Mouse (Mus musculus) heart, embryonic 10.5 days (tissue): ENCODE results near the gene AC124108.1. TPM values are rescaled to one million over a fixed set of nuclear protein-coding genes. Genes with fewer than 3 reads are reported as not detected.
A peak's percentile ranks its signal among the peaks of the same experiment; 100 is the strongest.

Experiments
- DNase-seq: peaks from one replicate; pipeline ENCODE4 v3.0.0-alpha.2; 2017; ENCODE audit warnings: low spot score
- H3K27ac ChIP-seq: fragments of 300-500 bp; sonication (generic); 2 replicates; pipeline ENCODE4 v1.5.1; 2016; ENCODE audit warnings: mild to moderate bottlenecking
- H3K27me3 ChIP-seq: fragments of 300-500 bp; sonication (generic); 2 replicates; pipeline ENCODE4 v1.6.1; 2016; ENCODE audit warnings: mild to moderate bottlenecking; ENCODE audit not compliant: poor library complexity, insufficient read depth, severe bottlenecking
- H3K36me3 ChIP-seq: fragments of 300-500 bp; sonication (generic); 2 replicates; pipeline ENCODE4 v1.6.1; 2016; ENCODE audit warnings: mild to moderate bottlenecking, moderate library complexity
- H3K4me1 ChIP-seq: fragments of 300-500 bp; sonication (generic); 2 replicates; pipeline ENCODE4 v1.6.1; 2016; ENCODE audit warnings: mild to moderate bottlenecking
- H3K4me3 ChIP-seq: fragments of 300-500 bp; sonication (generic); 2 replicates; pipeline ENCODE4 v1.5.1; 2016; ENCODE audit warnings: mild to moderate bottlenecking, moderate library complexity
- H3K9me3 ChIP-seq: fragments of 300-500 bp; sonication (generic); 2 replicates; pipeline ENCODE4 v1.6.1; 2016; ENCODE audit warnings: mild to moderate bottlenecking, moderate library complexity
- WGBS: fragments of 180-500 bp; shearing (Covaris S2); methylation state at CpG from one replicate; pipeline ENCODE4 v1.1.7; 2016; 5-methylcytosine and 5-hydroxymethylcytosine counted together
- polyA plus RNA-seq: library from polyadenylated mRNA; unstranded; fragments of >200 nt; fragmentation: Nextera tagmentation; extraction: Ambion mirVana; gene quantifications from 2 replicates; pipeline ENCODE4 v1.2.1, GENCODE M21; 2016

The AC124108.1 gene
- polyA plus RNA-seq: 0.05 TPM in 1 of 2 replicates, not detected in the other

- no peak for DNase-seq
- peaks cover 93% of the 10 kb centered on the region for H3K27me3 ChIP-seq
- peak within 1 kb of the TSS; percentile 75 for H3K27ac ChIP-seq
Measured at GRCm38 (mm10) chr1:132191093-132191785, at the start of gene AC124108.1, which contains the start of gene Lemd1. AC124108.1 (plus strand) TSS chr1:132191457. Lemd1 (plus strand) TSS chr1:132191431.

GRCm38 (mm10) chr1:132141753-132142152, 49.5 kb upstream of the AC124108.1 start:
- H3K9me3 ChIP-seq: no peaks in the 10 kb centered on the region
- DNase-seq: no peak
- peaks cover 38% of the 10 kb centered on the region for H3K4me1 ChIP-seq
- peaks cover 25% of the 10 kb centered on the region for H3K27me3 ChIP-seq
- H3K27ac ChIP-seq: 0 out of 2 replicates have a peak overlapping the region, but pooled peaks have one; percentile 7
- H3K4me3 ChIP-seq: no peak overlapping the region
- whole genome bisulfite sequencing: 64% methylated on average over 13 of the region's 13 CpGs
- H3K36me3 ChIP-seq: no peaks in the 10 kb centered on the region

More at GRCm38 (mm10) chr1:132191093-132191785, at the start of gene AC124108.1, which contains the start of gene Lemd1:
- peak within 1 kb of the TSS; percentile 68 for H3K4me3 ChIP-seq
- peaks cover 51% of the 10 kb centered on the region for H3K4me1 ChIP-seq
- no peaks in the 10 kb centered on the region for H3K9me3 ChIP-seq
- H3K36me3 ChIP-seq: no peaks in the 10 kb centered on the region
- 1% methylated on average over 34 of the region's 34 CpGs for WGBS

- Histone ChIP-seq H3K9me3 (no peaks in the 10 kb centered on the region), H3K36me3 (no peaks in the 10 kb centered on the region), H3K27me3 (peaks cover 13% of the 10 kb centered on the region), H3K4me1 (peaks cover 34% of the 10 kb centered on the region), H3K27ac (no peak overlapping the region), H3K4me3 (no peak overlapping the region)
- 58% methylated on average over 5 of the region's 5 CpGs for WGBS
- DNase-seq: no peak
Measured at GRCm38 (mm10) chr1:132143079-132143478, 48.2 kb upstream of the AC124108.1 start.

- Histone ChIP-seq H3K36me3 (no peaks in the 10 kb centered on the region), H3K27me3 (peaks cover 7% of the 10 kb centered on the region), H3K9me3 (no peaks in the 10 kb centered on the region), H3K27ac (no peak overlapping the region), H3K4me3 (no peak overlapping the region), H3K4me1 (peaks cover 27% of the 10 kb centered on the region)
- WGBS: 76% methylated on average over 4 of the region's 4 CpGs
- DNase-seq: no peak
Measured at GRCm38 (mm10) chr1:132143730-132144129, 47.5 kb upstream of the AC124108.1 start.

GRCm38 (mm10) chr1:132144223-132144622, 47.0 kb upstream of the AC124108.1 start:
- no peak overlapping the region for H3K4me3 ChIP-seq
- peaks cover 7% of the 10 kb centered on the region for H3K27me3 ChIP-seq
- peaks cover 23% of the 10 kb centered on the region for H3K4me1 ChIP-seq
- 44% methylated on average over 2 of the region's 2 CpGs for WGBS
- H3K9me3 ChIP-seq: no peaks in the 10 kb centered on the region
- DNase-seq: no peak
- no peak overlapping the region for H3K27ac ChIP-seq
- H3K36me3 ChIP-seq: no peaks in the 10 kb centered on the region

GRCm38 (mm10) chr1:132144837-132145236, 46.4 kb upstream of the AC124108.1 start:
- Histone ChIP-seq H3K9me3 (no peaks in the 10 kb centered on the region), H3K4me1 (peaks cover 21% of the 10 kb centered on the region)

GRCm38 (mm10) chr1:132145973-132146685, 45.1 kb upstream of the AC124108.1 start:
- peaks cover 4% of the 10 kb centered on the region for H3K27me3 ChIP-seq
- H3K4me3 ChIP-seq: no peak overlapping the region
- H3K27ac ChIP-seq: no peak overlapping the region; the same call in 1 of the 2 replicates
- no peaks in the 10 kb centered on the region for H3K9me3 ChIP-seq
- WGBS: 79% methylated on average over 8 of the region's 8 CpGs
- H3K4me1 ChIP-seq: peaks cover 21% of the 10 kb centered on the region
- DNase-seq: no peak
- H3K36me3 ChIP-seq: no peaks in the 10 kb centered on the region

More at GRCm38 (mm10) chr1:132144837-132145236, 46.4 kb upstream of the AC124108.1 start:
- Histone ChIP-seq H3K36me3 (no peaks in the 10 kb centered on the region), H3K27ac (no peak overlapping the region), H3K27me3 (peaks cover 7% of the 10 kb centered on the region), H3K4me3 (no peak overlapping the region)
- 86% methylated on average over 3 of the region's 3 CpGs for WGBS
- DNase-seq: no peak

- no peaks in the 10 kb centered on the region; the same call in 1 of the 2 replicates for H3K27me3 ChIP-seq
- DNase-seq: no peak
- no peaks in the 10 kb centered on the region for H3K9me3 ChIP-seq
- 56% methylated on average over 2 of the region's 2 CpGs for WGBS
- no peak overlapping the region for H3K4me3 ChIP-seq
- no peaks in the 10 kb centered on the region for H3K36me3 ChIP-seq
- H3K27ac ChIP-seq: no peak overlapping the region
- peaks cover 46% of the 10 kb centered on the region for H3K4me1 ChIP-seq
Measured at GRCm38 (mm10) chr1:132149410-132149809, 41.8 kb upstream of the AC124108.1 start.

GRCm38 (mm10) chr1:132150171-132150570, 41.1 kb upstream of the AC124108.1 start:
- H3K27me3 ChIP-seq: no peaks in the 10 kb centered on the region; the same call in 1 of the 2 replicates
- DNase-seq: no peak
- H3K36me3 ChIP-seq: no peaks in the 10 kb centered on the region
- H3K9me3 ChIP-seq: no peaks in the 10 kb centered on the region
- 17% methylated on average over 1 of the region's 1 CpGs for WGBS
- no peak overlapping the region for H3K4me3 ChIP-seq
- peaks cover 46% of the 10 kb centered on the region for H3K4me1 ChIP-seq
- peak overlapping the region; percentile 66 for H3K27ac ChIP-seq

GRCm38 (mm10) chr1:132150817-132151601, 40.2 kb upstream of the AC124108.1 start:
- H3K27me3 ChIP-seq: no peaks in the 10 kb centered on the region; the same call in 1 of the 2 replicates
- H3K36me3 ChIP-seq: no peaks in the 10 kb centered on the region
- no peak for DNase-seq
- peaks cover 46% of the 10 kb centered on the region for H3K4me1 ChIP-seq
- WGBS: 65% methylated on average over 15 of the region's 15 CpGs
- H3K27ac ChIP-seq: peak overlapping the region; percentile 66
- no peaks in the 10 kb centered on the region for H3K9me3 ChIP-seq
- no peak overlapping the region for H3K4me3 ChIP-seq

GRCm38 (mm10) chr1:132151908-132152307, 39.3 kb upstream of the AC124108.1 start:
- WGBS: 48% methylated on average over 2 of the region's 2 CpGs
- H3K27ac ChIP-seq: peak overlapping the region; percentile 63
- no peak for DNase-seq

GRCm38 (mm10) chr1:132153086-132153690, 38.1 kb upstream of the AC124108.1 start:
- H3K9me3 ChIP-seq: no peaks in the 10 kb centered on the region
- peaks cover 7% of the 10 kb centered on the region for H3K27me3 ChIP-seq
- H3K4me3 ChIP-seq: 0 out of 2 replicates have a peak overlapping the region, but pooled peaks have one; percentile 12
- H3K36me3 ChIP-seq: no peaks in the 10 kb centered on the region
- H3K4me1 ChIP-seq: peaks cover 54% of the 10 kb centered on the region
- WGBS: 33% methylated on average over 15 of the region's 15 CpGs
- peak overlapping the region; percentile 64 for H3K27ac ChIP-seq
- DNase-seq: no peak

More at GRCm38 (mm10) chr1:132151908-132152307, 39.3 kb upstream of the AC124108.1 start:
- no peak overlapping the region for H3K4me3 ChIP-seq
- H3K9me3 ChIP-seq: no peaks in the 10 kb centered on the region
- peaks cover 46% of the 10 kb centered on the region for H3K4me1 ChIP-seq
- H3K27me3 ChIP-seq: no peaks in the 10 kb centered on the region; the same call in 1 of the 2 replicates
- H3K36me3 ChIP-seq: no peaks in the 10 kb centered on the region
